Mouse (Mus musculus) liver, adult 2 months (tissue): ENCODE results near the gene Mvk.

Experiments
- CTCF ChIP-seq: fragments of 200-500 bp; IDR thresholded peaks from 2 replicates; pipeline ENCODE4 v1.5.1; 2011; ENCODE audit warnings: low read depth, low read length, control low read depth
- POLR2A ChIP-seq: fragments of 200-500 bp; IDR thresholded peaks from 2 replicates; pipeline ENCODE4 v1.6.1; 2011; ENCODE audit warnings: low read length, control low read depth; ENCODE audit not compliant: insufficient read depth; ENCODE audit errors: extremely low read depth

DNA sequence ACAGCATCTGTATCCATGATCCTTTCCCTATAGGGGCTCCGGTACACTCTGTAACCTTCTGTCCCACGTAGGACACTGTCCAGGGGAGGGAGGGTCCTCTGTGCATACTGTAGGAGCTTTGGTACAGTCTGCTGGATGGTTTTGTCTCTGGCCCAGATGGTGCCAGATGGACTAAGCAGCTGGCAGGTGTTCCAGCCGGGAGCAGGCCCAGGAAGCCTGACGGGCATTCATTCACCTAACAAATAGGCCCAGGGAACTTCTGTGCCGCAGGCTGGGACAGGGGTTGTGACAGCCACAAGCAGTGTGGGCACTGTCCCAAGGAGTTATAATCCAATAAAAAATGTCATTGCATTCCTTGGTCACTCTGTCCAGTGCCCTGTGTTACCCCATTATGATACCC is 20.1 kb upstream of the Mvk start:
- TF ChIP-seq CTCF (no peak), POLR2A (no peak)
